Mouse (Mus musculus): ENCODE measurements at regions not wholly inside any gene's neighbourhood (a gene's known extent, or its start where the extent isn't known, plus 50 kb on each side); places are given as distances from the start of the nearest gene placed in this dataset.

GRCm38 (mm10) chr2:143419791-143420190, 126.2 kb upstream of the Pcsk2 start:
- Histone ChIP-seq H3K4me3 (ENCODE audit: low read length) (no peak overlapping the region), H3K9me3 (ENCODE audit: low read length) (no peaks in the 10 kb centered on the region), H3K4me2 (ENCODE audit: low read depth, low read length) (no peak overlapping the region), H3K27me3 (ENCODE audit: insufficient read depth, low read length) (no peaks in the 10 kb centered on the region), H3K4me1 (ENCODE audit: insufficient read depth, low read length) (no peaks in the 10 kb centered on the region), H3K9ac (replicated peaks; ENCODE audit: low read length) (no peak overlapping the region), H3K27ac (no peak overlapping the region), H3K36me3 (ENCODE audit: insufficient read depth, low read length) (no peaks in the 10 kb centered on the region)
- DNase-seq (ENCODE audit: low spot score) (peak; percentile 57), ATAC-seq (peak; percentile 84)
- TF ChIP-seq CTCF (IDR thresholded peaks at IDR 0.05; ENCODE audit: low read depth) = no peak
- WGBS = 60% methylated on average over 2 of the region's 2 CpGs

- H3K4me2 ChIP-seq (ENCODE audit: low read depth, low read length) = no peak overlapping the region
- H3K4me3 ChIP-seq (ENCODE audit: low read length) = no peak overlapping the region
- H3K4me1 ChIP-seq (ENCODE audit: insufficient read depth, low read length) = no peaks in the 10 kb centered on the region
- H3K27ac ChIP-seq = no peak overlapping the region
- DNase-seq (ENCODE audit: low spot score) (peak; percentile 5), ATAC-seq (no peak)
- H3K9me3 ChIP-seq (ENCODE audit: low read length) = no peaks in the 10 kb centered on the region
- no peak overlapping the region for H3K9ac ChIP-seq (replicated peaks; ENCODE audit: low read length)
- H3K27me3 ChIP-seq (ENCODE audit: insufficient read depth, low read length) = no peaks in the 10 kb centered on the region
- no peak for TF ChIP-seq CTCF (IDR thresholded peaks at IDR 0.05; ENCODE audit: low read depth)
- H3K36me3 ChIP-seq (ENCODE audit: insufficient read depth, low read length) = no peaks in the 10 kb centered on the region
Measured at GRCm38 (mm10) chr2:143450680-143451079, 95.3 kb upstream of the Pcsk2 start.

- Histone ChIP-seq H3K9me3 (ENCODE audit: low read length) (no peaks in the 10 kb centered on the region), H3K36me3 (ENCODE audit: insufficient read depth, low read length) (no peaks in the 10 kb centered on the region), H3K9ac (replicated peaks; ENCODE audit: low read length) (no peak overlapping the region), H3K4me3 (ENCODE audit: low read length) (no peak overlapping the region), H3K27me3 (ENCODE audit: insufficient read depth, low read length) (no peaks in the 10 kb centered on the region), H3K4me1 (ENCODE audit: insufficient read depth, low read length) (no peaks in the 10 kb centered on the region), H3K27ac (no peak overlapping the region), H3K4me2 (ENCODE audit: low read depth, low read length) (no peak overlapping the region)
- WGBS = 49% methylated on average over 2 of the region's 2 CpGs
- TF ChIP-seq CTCF (IDR thresholded peaks at IDR 0.05; ENCODE audit: low read depth) = no peak
- DNase-seq (ENCODE audit: low spot score) (no peak), ATAC-seq (no peak)
Measured at GRCm38 (mm10) chr2:143451256-143451655, 94.7 kb upstream of the Pcsk2 start.

- no peak overlapping the region for H3K27ac ChIP-seq
- no peak for TF ChIP-seq CTCF (IDR thresholded peaks at IDR 0.05; ENCODE audit: low read depth)
Measured at GRCm38 (mm10) chr2:143451661-143452060, 94.3 kb upstream of the Pcsk2 start.

GRCm38 (mm10) chr2:143467936-143468335, 78.0 kb upstream of the Pcsk2 start:
- peak; percentile 36 for DNase-seq (ENCODE audit: low spot score)
- Histone ChIP-seq H3K4me3 (ENCODE audit: low read length) (no peak overlapping the region), H3K9me3 (ENCODE audit: low read length) (no peaks in the 10 kb centered on the region), H3K27ac (no peak overlapping the region), H3K4me2 (ENCODE audit: low read depth, low read length) (no peak overlapping the region), H3K9ac (replicated peaks; ENCODE audit: low read length) (no peak overlapping the region), H3K4me1 (ENCODE audit: insufficient read depth, low read length) (no peaks in the 10 kb centered on the region), H3K36me3 (ENCODE audit: insufficient read depth, low read length) (no peaks in the 10 kb centered on the region), H3K27me3 (ENCODE audit: insufficient read depth, low read length) (no peaks in the 10 kb centered on the region)
- no peak for TF ChIP-seq CTCF (IDR thresholded peaks at IDR 0.05; ENCODE audit: low read depth)
- WGBS = 73% methylated on average over 5 of the region's 5 CpGs
- no peak for ATAC-seq

More at GRCm38 (mm10) chr2:143451661-143452060, 94.3 kb upstream of the Pcsk2 start:
- no peak for ATAC-seq
- H3K4me3 ChIP-seq (ENCODE audit: low read length) = no peak overlapping the region
- no peaks in the 10 kb centered on the region for H3K27me3 ChIP-seq (ENCODE audit: insufficient read depth, low read length)
- no peaks in the 10 kb centered on the region for H3K36me3 ChIP-seq (ENCODE audit: insufficient read depth, low read length)
- H3K4me1 ChIP-seq (ENCODE audit: insufficient read depth, low read length) = no peaks in the 10 kb centered on the region
- H3K9me3 ChIP-seq (ENCODE audit: low read length) = no peaks in the 10 kb centered on the region
- no peak for DNase-seq (ENCODE audit: low spot score)
- H3K4me2 ChIP-seq (ENCODE audit: low read depth, low read length) = no peak overlapping the region
- no peak overlapping the region for H3K9ac ChIP-seq (replicated peaks; ENCODE audit: low read length)

- 69% methylated on average over 3 of the region's 3 CpGs for WGBS
- DNase-seq (ENCODE audit: low spot score) = peak; percentile 15
- Histone ChIP-seq H3K4me3 (ENCODE audit: low read length) (no peak overlapping the region), H3K9ac (replicated peaks; ENCODE audit: low read length) (no peak overlapping the region), H3K27me3 (ENCODE audit: insufficient read depth, low read length) (no peaks in the 10 kb centered on the region), H3K4me2 (ENCODE audit: low read depth, low read length) (no peak overlapping the region), H3K36me3 (ENCODE audit: insufficient read depth, low read length) (no peaks in the 10 kb centered on the region), H3K4me1 (ENCODE audit: insufficient read depth, low read length) (no peaks in the 10 kb centered on the region), H3K27ac (no peak overlapping the region), H3K9me3 (ENCODE audit: low read length) (no peaks in the 10 kb centered on the region)
- TF ChIP-seq CTCF (IDR thresholded peaks at IDR 0.05; ENCODE audit: low read depth) = no peak
- no peak; the same call in 1 of the 2 replicates for ATAC-seq
Measured at GRCm38 (mm10) chr2:143471394-143471793, 74.6 kb upstream of the Pcsk2 start.

- ATAC-seq (no peak), DNase-seq (ENCODE audit: low spot score) (peak; percentile 13)
- no peak for TF ChIP-seq CTCF (IDR thresholded peaks at IDR 0.05; ENCODE audit: low read depth)
- no peaks in the 10 kb centered on the region for H3K4me1 ChIP-seq (ENCODE audit: insufficient read depth, low read length)
- H3K4me3 ChIP-seq (ENCODE audit: low read length) = no peak overlapping the region
- no peaks in the 10 kb centered on the region for H3K9me3 ChIP-seq (ENCODE audit: low read length)
- no peak overlapping the region for H3K27ac ChIP-seq
- no peak overlapping the region for H3K9ac ChIP-seq (replicated peaks; ENCODE audit: low read length)
- no peak overlapping the region for H3K4me2 ChIP-seq (ENCODE audit: low read depth, low read length)
- no peaks in the 10 kb centered on the region for H3K27me3 ChIP-seq (ENCODE audit: insufficient read depth, low read length)
- H3K36me3 ChIP-seq (ENCODE audit: insufficient read depth, low read length) = no peaks in the 10 kb centered on the region
- WGBS = 44% methylated on average over 3 of the region's 3 CpGs
Measured at GRCm38 (mm10) chr2:143490830-143491229, 55.1 kb upstream of the Pcsk2 start.
